Mouse (Mus musculus): ENCODE results near the gene Rhot1.

DNA sequence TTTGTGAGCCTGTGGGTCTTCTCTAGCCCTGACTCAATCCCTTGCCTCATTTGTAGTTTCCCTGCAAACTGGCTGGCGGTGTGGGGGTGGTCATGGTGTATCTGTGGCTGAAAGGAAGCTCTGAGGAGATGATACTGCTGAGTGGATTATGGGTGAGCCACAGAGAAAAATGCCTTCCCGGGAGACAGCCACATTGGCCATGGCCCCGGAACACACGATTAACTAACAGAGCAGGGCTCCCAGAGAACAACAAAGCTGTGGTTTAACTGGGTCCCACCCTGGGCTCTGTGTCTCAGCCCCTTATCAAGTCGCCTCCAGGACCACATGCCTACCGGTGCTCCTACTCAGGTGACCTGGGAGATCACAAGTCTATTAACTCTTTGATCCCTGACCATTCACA, 99.7 kb downstream of the Rhot1 start:
- TF ChIP-seq POLR2A (IDR thresholded peaks at IDR 0.05; ENCODE audit: extremely low read depth, insufficient read depth, low read length), result no peak
- no peak for TF ChIP-seq CTCF (IDR thresholded peaks at IDR 0.05; ENCODE audit: extremely low read depth, insufficient read depth, low read length)
